ENCODE assay signal across 14 mouse cellular contexts in genomic region chr5:111008431-111008830, GRCm38 (mm10).
"Had no signal": no experiment of that assay in that cellular context is flagged by ENCODE, and none has a peak within 500 bp of the region (broad histone marks: within the 10 kb centered on the region; RNA-seq: fewer than 3 reads in every experiment).

No protein-coding gene starts in this region.

- DNase-seq: kidney, adult 9 months; kidney, postnatal 14 days; kidney, postnatal 4 days; liver, postnatal 0 days; right cerebral cortex, postnatal 25 days; thymus, adult 18-20 months; thymus, postnatal 36 days had no signal

- H3K27ac ChIP-seq: limb, embryonic 15.5 days; liver, embryonic 14.5 days; macrophage; midbrain, embryonic 13.5 days had no signal

- H3K4me3 ChIP-seq: limb, embryonic 15.5 days; midbrain, embryonic 13.5 days had no signal

- H3K36me3 ChIP-seq: limb, embryonic 15.5 days had no signal

- H3K4me2 ChIP-seq: liver, embryonic 11.5 days; lung, embryonic 14.5 days; midbrain, embryonic 13.5 days had no signal

- H3K9ac ChIP-seq: limb, embryonic 15.5 days; liver, embryonic 14.5 days; liver, postnatal 0 days; lung, embryonic 14.5 days; midbrain, embryonic 13.5 days had no signal

- ATAC-seq: liver, postnatal 0 days; lung, postnatal 0 days; midbrain, embryonic 13.5 days had no signal

- H3K9me3 ChIP-seq: limb, embryonic 15.5 days had no signal

- H3K27me3 ChIP-seq: limb, embryonic 15.5 days; midbrain, embryonic 13.5 days had no signal
